Mouse (Mus musculus) heart, embryonic 16.5 days (tissue): ENCODE data around the gene Rcn1. TPM values are rescaled to one million over a fixed set of nuclear protein-coding genes. Genes with fewer than 3 reads are reported as not detected.

ENCODE experiments used
- ATAC-seq: fragments of 200-750 bp; cut with Nextera tagmentation; replicated peaks from 2 replicates; pipeline ENCODE4 v1.8.0; 2017; ENCODE audit warnings: moderate number of reproducible peaks; ENCODE audit not compliant: insufficient read depth, low FRiP score; ENCODE audit errors: extremely low read depth
- H3K27ac ChIP-seq: fragments of 300-500 bp; sonication (generic); 2 replicates; pipeline ENCODE4 v1.5.1; 2014; ENCODE audit warnings: mild to moderate bottlenecking, low read length, control low read depth, moderate library complexity
- H3K27me3 ChIP-seq: fragments of 300-500 bp; sonication (generic); 2 replicates; pipeline ENCODE4 v1.6.1; 2014; ENCODE audit warnings: low read length, mixed read lengths; ENCODE audit not compliant: control insufficient read depth, insufficient read depth
- H3K36me3 ChIP-seq: fragments of 300-500 bp; sonication (generic); 2 replicates; pipeline ENCODE4 v1.6.1; 2014; ENCODE audit not compliant: control insufficient read depth, insufficient read depth
- H3K4me1 ChIP-seq: fragments of 300-500 bp; sonication (generic); 2 replicates; pipeline ENCODE4 v1.6.1; 2014; ENCODE audit warnings: low read length, mixed read lengths; ENCODE audit not compliant: control insufficient read depth, insufficient read depth
- H3K4me2 ChIP-seq: fragments of 300-500 bp; sonication (generic); 2 replicates; pipeline ENCODE4 v1.6.1; 2014; ENCODE audit warnings: low read depth, mild to moderate bottlenecking, control low read depth, low read length
- H3K4me3 ChIP-seq: fragments of 300-500 bp; sonication (generic); 2 replicates; pipeline ENCODE4 v1.5.1; 2014; ENCODE audit warnings: mild to moderate bottlenecking, control low read depth, low read length
- H3K9ac ChIP-seq: fragments of 300-500 bp; sonication (generic); 2 replicates; pipeline ENCODE4 v1.6.1; 2014; ENCODE audit warnings: low read length, control low read depth
- H3K9me3 ChIP-seq: fragments of 300-500 bp; sonication (generic); replicated peaks from 2 replicates; pipeline ENCODE4 v1.6.1; 2016; ENCODE audit warnings: low read length; ENCODE audit not compliant: control insufficient read depth
- WGBS: fragments of 180-500 bp; shearing (Covaris S2); extraction: QIAGEN DNeasy Blood & Tissue Kit; methylation state at CpG from one replicate; pipeline ENCODE4 v1.1.7; 2014; 5-methylcytosine and 5-hydroxymethylcytosine counted together
- polyA plus RNA-seq: library from polyadenylated mRNA; unstranded; fragments of >200 nt; fragmentation: Nextera tagmentation; extraction: Ambion mirVana; gene quantifications from 2 replicates; pipeline ENCODE4 v1.2.1, GENCODE M21; 2015

The Rcn1 gene
- polyA plus RNA-seq, 1 experiment from 2014 or later: 123 TPM

DNA sequence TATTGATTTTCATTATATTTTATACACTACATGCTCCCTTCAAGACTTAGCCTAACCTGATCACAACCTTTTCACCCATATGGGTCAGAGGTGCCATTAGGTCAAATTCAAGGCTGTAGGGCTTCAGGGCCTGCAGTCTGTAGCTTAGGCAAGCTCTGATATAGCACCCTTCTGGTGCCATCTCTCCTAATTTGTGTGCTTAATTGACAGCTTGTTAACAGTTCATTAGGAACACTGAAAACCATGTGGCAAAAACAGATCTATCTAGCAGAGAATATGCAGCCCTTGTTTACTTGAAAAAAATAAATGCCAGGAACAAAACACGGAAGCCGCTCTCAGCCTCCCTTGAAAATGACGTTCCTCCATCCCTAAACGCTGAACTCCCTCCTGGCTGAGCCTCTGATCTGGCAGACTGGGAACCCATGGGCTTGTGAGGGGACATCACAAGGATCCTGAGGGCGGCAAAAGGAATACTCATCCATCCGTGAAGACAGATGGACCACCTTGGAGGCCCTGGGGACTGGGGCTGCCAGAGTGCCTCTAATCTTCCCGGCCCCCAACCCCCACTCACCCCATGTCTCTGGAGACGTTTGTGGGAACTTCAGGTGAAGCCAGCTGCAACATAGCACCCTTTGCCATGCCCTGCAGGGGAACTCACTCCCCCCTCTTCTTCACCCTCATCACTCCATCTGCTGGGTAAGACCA is 61.8 kb downstream of the Rcn1 start:
- ATAC-seq: no peak
- no peak overlapping the region for H3K9ac ChIP-seq
- no peaks in the 10 kb centered on the region for H3K36me3 ChIP-seq
- no peaks in the 10 kb centered on the region for H3K9me3 ChIP-seq
- no peaks in the 10 kb centered on the region for H3K27me3 ChIP-seq
- no peak overlapping the region for H3K4me2 ChIP-seq
- no peak overlapping the region for H3K27ac ChIP-seq
- 40% methylated on average over 8 of the region's 8 CpGs for WGBS
- no peak overlapping the region for H3K4me3 ChIP-seq
- peaks cover 3% of the 10 kb centered on the region; the same call in 1 of the 2 replicates for H3K4me1 ChIP-seq

DNA sequence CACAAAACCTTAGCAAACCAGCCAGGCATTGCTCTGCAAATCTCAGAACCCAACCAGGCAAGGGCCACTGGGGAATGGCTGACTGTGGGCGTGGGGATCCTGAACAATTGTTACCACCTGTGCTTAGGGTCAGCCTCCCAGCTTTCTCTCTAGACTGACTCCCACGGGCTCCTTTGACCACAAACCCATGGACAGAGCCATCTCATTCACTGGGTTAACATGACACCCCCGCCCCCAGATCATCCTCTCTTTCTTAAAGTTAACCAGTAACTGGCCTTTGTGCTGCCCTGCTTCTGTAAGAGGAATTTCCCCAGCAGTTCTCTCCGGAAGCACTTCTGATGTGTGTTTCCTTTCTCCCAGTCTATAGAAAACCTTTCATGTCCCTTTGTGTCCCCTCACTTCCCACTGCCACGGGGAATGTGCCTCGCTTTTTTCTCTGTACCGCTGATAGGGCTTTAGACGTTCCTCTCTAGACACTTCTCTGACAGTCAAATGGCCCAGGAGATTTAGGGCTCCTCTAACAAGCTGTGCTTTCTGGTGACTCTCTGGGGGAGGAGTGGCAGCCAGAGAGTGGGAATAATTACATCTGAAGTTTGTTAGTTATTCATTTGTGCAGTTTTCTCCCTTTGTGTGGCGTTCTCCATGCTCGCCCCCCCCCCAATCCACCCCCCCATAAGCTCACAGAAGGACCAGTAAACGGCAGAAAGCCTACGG is 62.6 kb downstream of the Rcn1 start:
- H3K9ac ChIP-seq: no peak overlapping the region
- WGBS: 36% methylated on average over 12 of the region's 12 CpGs
- H3K27me3 ChIP-seq: no peaks in the 10 kb centered on the region
- H3K27ac ChIP-seq: no peak overlapping the region
- no peak overlapping the region for H3K4me2 ChIP-seq
- H3K4me1 ChIP-seq: peaks cover 3% of the 10 kb centered on the region; the same call in 1 of the 2 replicates
- H3K9me3 ChIP-seq: no peaks in the 10 kb centered on the region
- no peaks in the 10 kb centered on the region for H3K36me3 ChIP-seq
- no peak for ATAC-seq
- no peak overlapping the region for H3K4me3 ChIP-seq

Other genes starting within 250 kb of the Rcn1 start
- gene Them7, start 175.0 kb downstream of the Rcn1 start, polyA plus RNA-seq: 0.98 and 1.0 TPM in 2 replicates